Mouse (Mus musculus): ENCODE results near the gene Chid1.

The Chid1 gene

DNA sequence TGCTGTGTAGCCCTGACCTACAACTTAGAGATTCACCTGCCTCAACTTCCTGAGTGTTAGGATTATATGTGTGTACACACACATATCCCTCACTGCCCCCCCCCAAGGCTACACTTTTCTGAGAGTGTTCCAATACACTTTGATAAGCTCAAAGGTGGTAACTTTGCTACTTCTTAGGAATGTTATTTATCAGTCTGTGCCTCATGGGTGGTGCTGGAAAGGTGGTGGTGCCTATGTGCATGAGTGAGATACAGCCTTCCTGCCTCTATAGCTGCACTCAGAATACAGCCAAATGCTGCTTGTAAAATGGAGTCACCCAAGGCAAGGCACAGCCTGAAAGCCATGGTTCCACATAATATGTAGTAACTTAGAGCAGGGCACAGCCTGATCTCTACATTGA, 19.3 kb upstream of the Chid1 start:
- no peak for DNase-seq (ENCODE audit: low spot score)

DNA sequence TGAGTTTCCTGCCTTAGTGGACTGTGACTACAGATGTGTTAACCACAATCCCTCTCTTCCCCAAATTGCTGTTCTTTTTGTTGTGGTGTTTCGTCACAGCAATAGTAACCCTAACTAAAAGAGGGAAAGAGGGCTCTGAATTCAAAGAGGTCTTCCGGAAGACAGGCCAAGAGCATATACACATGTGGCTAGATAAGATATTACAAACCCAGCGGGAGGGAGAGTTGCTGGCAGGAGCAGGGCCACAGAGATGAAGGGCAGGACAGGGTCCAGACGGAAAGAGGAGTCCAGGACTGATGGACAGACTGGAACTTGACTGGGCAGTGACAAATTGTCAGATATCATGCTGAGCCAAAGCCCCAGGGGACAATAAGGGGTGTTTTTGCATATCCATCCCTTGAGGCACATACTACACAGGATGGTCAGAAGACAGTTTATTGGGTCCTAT, 18.7 kb upstream of the Chid1 start:
- DNase-seq (ENCODE audit: low spot score): no peak

DNA sequence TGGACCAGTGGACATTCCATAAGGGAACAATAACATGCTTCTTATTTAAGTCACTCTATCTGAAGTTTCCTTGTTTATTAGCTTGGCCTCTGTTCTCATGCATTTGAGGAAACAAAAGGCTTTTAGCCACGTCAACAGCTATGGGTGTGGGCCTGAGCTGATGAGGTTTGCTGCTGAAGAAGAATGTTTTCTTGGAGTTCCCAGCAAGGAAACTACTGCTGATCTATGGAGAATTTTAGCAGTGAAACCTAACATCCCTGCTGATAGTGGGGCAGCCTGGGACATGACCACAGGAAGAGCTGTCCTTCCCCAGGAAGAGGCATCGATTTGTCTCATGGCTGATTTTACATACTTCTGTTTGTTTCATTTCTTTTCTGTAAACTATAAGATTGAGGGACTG, 10.8 kb upstream of the Chid1 start:
- no peak for DNase-seq (ENCODE audit: low spot score)

DNA sequence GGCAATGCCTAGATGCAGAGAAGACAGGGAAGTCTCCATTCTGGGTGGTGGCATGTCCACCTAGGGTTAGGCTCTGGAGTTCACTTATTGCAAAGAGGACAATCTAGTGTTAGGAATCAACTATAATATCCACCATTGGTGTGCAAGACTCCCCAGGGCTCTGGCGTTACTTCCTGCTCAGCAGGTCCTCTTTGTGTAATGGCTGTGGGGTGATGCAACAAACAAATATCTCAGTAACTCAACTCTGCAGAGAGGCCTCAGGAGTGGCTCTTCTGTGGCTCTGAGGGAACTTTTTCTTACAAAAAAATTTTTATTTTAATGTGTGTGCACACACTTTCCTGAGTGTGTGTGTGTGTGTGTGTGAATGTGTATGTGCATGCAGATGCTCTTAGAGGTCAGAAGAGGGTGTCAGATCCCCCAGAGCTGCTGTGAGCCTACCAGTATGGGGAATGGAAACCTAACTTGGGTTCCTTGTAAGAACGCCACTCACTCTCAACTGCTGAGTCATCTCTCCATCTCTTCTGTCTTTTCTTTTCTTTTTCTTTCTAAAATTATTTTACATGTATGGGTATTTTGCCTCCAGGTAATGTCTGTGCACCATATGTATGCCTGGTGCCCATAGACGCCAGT, 9.9 kb upstream of the Chid1 start:
- DNase-seq (ENCODE audit: low spot score): no peak

DNA sequence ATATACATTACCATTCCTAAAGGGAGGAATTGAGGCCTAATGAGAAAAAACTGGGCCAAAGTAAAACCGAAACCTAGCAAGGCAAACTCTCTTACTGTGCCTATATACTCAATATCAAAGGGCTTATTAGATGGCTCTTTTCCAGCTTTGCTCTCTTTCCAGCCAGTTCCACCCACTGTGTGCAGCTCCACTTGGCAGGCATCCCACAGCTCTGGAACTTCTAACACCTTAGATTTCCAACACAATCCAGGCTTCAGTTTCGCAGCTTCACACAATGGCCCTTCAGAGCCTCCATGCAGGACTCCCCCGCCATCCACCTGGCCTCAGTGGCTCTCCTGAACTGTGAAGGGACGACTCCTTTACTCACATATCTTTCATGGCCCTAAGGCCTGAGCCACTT, 5.0 kb upstream of the Chid1 start:
- peak; percentile 47 for DNase-seq (ENCODE audit: low spot score)

DNA sequence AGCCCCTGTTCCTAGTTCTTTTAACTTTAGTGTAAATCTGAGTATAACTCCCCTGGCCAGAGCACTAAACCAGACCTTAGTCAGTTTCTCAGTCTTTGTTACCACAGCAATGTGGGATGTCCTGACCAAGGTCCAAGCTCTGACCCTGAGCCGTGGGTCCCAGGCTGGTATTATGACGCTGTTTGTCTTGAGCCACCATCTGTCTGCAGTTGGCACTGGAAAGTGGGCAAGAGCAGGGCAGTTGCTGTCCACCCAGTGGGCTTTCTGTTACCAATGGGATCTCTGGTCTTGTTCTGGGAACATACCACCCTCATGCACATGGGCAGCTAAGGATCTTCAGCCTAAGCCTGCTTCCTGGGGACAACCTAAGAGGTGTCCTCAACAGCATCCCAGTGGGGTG, 2.9 kb upstream of the Chid1 start:
- DNase-seq (ENCODE audit: low spot score): no peak

DNA sequence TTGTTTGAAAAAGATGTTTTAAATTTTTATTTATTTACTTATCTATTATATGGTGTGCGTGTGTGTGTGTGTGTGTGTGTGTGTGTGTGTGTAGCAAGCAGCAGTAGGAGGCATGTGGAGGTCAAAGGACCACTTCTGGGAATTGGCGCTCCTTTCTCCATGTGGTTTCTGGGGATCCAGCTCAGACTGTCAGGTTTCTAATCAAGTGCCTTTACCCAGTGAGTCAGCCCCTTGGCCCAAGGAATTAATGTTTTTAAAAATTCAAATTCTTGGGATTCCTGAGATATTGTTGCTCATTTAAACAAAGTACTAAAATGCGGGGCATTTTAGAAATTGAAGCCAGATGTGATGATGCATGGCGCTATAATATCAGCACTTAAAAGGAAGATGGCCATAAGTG, 2.0 kb upstream of the Chid1 start:
- no peak for DNase-seq (ENCODE audit: low spot score)

DNA sequence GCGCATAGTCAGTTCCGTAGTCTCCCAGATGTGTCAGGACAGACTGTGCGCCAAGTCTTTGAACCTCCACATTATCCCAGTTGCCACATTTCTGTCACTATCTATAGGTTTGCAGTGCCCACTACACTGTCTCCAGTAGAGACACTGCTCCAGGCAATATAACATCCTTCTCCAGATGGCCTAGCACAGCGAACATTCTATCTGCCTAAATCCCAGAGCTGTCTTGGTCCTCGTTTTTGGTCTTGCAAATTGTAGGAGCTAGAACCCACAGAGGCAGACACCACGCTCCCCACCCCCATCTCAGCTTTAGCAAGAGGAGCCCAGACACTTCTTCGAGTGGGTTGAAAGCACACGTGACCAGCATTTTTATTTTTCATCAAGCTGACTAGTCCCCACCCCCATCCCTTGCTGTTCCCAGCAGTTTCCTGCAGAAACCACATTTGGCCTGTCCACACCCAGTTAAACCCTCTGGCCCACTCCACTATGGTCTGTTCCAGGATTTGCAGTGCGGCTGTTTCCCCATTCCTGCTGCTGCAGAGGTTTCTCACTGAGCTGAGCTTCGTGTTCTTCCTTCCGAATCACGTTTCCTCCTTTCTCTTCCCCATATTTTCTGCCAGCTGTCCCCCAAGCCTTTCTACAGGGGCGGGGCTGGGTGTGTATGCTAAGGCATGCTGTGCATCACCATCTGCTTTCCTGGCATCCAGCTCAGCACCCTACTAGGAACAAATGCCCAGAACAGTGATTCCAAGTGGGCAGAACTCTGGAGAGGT, 840 bp upstream of the Chid1 start:
- peak; percentile 84 for DNase-seq (ENCODE audit: low spot score)

DNA sequence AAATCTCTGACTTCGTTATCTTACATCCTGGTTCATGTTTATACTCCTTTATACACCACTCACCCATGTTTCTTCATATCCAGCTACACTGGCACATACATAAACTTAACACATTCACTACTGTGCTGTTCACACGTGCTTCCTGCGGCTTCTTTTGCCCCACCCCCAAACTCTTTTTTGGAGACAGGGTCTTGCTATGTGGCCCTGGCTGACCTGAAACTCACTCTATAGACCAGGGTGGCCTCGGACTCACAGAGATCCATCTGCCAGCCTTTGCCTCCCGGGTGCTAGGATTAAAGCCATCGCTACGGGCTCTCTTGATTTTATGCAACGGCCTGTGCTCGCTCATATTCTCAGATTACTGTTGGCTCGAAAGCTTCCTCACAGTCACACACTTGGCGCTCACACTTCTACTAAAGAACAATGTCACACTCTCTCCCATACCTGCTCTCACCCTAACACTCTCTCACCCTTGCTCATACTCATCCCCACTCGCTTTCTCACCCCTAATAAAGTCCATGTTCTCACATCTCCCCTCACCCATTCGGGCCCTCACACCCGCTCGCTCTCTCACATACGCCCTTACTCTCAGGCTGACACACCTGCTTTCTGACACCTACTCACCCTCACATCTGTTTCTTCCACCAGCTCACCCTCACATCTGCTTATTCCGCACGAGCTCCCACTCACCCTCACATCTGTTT, 653 bp downstream of the Chid1 start:
- DNase-seq (ENCODE audit: low spot score): no peak

DNA sequence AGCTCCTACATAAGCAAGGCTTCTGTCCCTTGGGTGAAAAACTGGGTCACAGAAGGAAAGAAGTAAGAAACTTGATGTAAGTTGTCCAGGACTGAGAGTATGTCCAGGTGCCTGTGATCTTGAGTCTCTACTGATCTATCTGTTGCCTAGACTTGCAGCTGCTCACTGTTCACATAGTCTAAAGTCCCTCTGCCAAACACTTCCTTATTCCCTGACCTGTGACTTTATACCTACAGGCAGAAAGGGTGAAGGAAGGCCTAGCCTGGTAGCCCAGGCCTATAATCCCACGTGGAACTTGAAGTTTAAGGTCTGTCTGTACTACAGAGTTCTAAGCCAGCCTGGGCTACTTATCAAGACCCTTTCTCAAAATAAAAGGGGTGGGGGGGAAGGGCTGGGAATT, 4.1 kb downstream of the Chid1 start:
- DNase-seq (ENCODE audit: low spot score): no peak

DNA sequence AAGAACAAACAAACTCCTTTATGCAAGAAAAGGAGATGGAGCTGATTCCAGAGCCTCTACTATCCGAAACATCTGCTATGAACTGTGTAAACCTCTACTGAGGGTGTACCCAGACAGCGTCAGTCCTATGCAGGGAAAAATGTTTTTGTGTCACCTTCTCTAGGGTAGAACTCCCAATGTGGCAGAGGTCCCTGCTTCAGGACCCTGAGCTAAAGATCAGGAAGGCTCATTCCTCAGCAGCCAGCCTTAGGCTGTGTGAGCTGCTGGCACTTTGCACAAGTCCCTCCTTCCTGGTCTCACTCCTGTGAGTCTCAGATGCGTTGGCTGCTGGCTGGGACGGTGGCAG, 14.1 kb downstream of the Chid1 start:
- no peak for DNase-seq (ENCODE audit: low spot score)

DNA sequence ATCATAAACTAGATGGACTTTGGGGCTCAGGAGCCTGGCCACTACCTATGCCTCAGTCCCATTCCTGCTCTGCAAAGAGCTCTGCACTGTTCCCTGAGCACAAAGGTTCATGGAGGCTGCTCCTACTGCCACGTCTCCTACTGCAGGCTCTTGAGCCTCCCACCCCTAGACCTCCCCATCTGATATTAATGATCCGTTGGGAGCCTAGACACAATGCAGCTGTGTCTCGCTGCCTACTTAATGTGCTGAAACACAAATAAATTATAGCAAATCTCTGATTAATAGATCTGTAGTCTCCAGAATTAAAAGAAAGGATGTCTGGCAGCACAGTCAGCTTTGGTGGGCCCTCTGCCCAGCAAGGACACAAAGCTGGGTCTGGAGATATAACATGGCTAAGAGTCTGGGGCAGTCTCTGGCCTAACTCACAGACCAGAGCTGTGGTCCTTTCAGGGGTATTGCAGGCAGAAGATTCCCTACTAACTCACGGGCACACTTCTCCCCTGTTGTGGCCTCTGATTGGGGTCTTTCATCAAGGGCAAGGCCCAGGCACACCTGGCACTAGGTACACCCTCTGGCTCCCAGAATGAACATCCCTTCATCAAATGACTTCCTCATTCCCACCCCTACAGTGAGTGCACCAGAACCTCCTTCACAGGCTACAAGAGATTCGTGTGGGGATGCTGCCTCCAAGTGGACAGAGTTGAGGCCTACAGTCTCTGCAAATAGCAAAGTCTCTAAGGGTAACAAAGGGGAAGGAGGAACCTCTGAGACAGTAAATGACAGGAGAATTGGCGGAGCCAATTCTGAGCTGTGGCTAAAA, 14.7 kb downstream of the Chid1 start:
- peak; percentile 83 for DNase-seq (ENCODE audit: low spot score)

DNA sequence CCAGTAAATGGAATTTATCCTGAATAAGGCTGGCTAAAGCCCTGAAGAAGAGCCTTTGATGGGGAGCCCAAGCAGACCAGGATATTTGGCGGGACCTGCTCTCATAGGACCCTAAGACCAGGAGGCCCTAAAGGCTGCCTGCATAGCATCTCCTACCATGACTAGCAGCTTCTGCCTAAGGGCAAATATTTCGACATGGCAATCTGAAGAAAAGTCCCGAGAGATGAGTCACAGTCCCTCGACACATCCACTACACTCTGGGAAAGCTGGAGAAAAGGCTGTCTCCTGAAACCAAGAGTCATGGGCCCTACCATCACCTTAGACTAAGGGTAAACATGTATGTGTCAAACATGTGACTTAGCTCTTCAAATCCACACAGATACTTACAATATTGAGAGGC, 15.4 kb downstream of the Chid1 start:
- no peak for DNase-seq (ENCODE audit: low spot score)

DNA sequence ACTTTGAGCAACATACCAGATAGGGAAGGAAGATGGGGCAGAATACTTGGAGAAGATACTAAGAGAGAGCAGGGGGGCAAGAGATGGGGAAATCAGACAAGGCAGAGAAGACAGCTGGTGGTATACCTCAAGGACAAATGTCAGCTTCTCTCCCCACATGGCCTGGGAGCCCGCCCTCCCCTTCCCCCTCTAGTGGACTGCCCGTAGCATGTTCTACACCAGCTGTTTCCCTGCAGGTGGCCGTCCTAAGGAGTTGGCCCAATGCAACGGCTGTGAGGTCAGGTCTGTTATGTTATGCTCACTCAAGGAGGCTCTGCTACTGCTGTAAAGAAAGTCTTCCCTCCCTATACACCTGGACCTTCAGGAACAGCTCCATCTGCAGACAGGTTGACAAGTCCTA, 16.6 kb downstream of the Chid1 start:
- no peak for DNase-seq (ENCODE audit: low spot score)

DNA sequence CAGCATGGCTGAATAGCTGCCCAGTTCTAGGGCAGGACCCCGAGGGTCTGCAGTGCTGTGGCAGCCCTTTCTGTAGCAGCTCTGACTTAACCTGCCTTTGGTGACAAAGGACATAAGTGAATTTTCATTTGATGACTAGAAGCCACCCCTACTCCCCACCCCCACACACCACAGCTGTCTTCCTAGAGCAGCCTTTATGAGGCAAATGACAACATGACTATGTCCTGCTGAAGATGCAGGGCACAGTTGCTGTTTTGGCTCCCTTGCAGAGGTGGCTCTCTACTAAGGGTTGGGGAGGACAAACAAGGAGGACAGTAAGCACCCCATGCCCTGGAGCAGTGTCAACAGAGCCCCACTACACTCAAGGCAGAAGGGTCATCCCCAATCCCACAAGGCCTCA, 19.9 kb downstream of the Chid1 start:
- DNase-seq (ENCODE audit: low spot score): no peak

DNA sequence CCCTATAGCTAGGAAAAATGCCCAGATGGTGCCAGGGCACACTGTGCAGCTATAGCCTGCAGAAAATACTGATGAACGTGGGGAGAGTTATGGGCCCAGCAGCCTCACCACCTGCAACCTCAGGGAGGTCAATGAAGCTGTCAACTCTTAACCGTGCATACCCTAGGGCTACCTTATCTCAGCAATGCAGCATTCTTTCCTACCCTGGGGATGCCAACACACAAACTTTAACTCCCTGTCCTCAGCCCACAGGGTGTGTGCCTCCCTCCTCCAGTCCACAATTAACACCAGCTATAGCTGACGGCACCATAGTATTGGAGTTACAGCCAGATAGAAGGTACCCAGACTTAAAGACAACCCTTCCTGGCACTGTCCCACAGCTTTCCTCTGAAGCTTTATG, 20.7 kb downstream of the Chid1 start:
- no peak for DNase-seq (ENCODE audit: low spot score)

DNA sequence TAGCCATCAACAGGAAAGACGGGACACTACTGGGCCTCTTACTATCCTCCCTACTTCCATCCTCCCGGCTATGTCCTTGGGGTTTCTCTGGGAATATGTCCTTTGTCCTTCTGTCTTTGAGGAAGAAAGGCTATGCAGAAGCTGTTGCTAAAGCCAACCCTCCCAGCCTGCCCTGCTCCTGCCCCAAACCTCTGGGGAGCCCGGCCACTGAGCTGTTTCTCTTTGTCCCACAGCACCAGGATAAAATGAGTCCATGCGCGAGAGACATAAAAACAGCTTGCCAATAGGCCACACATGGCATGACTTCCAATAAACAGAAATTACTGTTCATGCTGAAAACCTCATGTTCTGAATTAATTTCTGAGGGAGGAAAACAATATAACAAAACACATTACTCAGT, 21.4 kb downstream of the Chid1 start:
- DNase-seq (ENCODE audit: low spot score): no peak

DNA sequence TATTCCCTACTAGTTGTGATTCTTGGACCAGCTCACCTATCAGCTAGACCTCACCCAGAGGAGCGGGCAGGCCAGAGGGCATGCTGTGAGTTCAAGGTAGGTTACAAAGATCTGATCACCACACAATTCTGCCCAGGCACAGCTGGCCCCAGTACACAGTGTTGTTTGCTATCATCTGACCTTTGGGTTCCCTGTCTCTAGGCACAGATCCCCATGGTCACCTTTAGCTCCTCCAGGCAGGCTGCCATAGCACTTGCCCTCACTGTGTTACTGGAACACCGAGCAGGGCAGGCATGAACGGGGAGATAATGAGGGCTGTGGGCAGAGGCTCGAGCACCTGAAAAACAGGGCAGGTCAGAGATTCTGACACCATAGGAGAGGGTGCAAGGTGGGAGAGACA, 22.0 kb downstream of the Chid1 start:
- no peak for DNase-seq (ENCODE audit: low spot score)

DNA sequence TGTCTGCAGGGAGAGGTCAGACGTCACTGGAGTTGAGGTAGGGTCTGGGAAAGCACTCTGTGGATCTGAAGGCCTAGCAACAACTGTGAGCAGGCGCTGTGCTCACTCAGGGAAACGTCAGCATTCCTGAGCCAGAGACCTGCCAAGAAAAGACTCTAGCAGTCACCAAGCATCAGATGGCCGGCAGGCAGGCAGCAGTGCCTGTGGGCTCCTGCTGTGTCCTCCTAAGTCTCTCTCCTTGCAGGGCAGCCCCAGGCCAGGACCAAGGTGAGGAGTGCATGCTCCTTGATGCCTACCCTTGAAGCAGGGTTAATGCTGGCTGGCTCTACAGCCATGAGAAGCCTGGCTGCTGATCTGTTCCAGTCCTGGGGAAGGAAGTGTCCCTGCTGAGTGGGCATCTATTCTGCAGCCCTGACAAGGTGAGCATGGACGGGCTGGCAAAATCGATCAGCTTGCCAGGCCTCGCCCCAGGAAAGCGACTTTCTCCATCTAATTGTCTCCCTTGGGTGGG, 28.9 kb downstream of the Chid1 start:
- no peak for DNase-seq (ENCODE audit: low spot score)

DNA sequence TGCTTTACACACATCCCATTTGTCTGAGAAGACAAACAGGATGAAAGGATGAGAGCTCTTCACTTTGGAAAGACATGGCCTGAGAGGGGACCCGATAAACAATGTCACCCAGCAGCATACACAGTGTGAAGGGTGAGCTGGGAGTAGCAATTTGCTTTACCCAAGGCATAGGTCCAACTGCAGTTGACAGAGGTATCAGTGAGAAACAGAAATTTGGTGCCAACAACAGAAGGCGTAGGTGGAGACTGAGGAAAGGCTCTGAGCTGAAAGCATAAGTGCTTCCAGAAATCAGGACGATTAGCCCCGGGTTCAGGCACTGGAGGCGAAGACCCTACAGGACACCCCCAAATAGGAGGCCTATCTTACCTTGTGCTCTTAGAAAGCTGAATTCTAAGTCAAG, 29.5 kb downstream of the Chid1 start:
- DNase-seq (ENCODE audit: low spot score): no peak

DNA sequence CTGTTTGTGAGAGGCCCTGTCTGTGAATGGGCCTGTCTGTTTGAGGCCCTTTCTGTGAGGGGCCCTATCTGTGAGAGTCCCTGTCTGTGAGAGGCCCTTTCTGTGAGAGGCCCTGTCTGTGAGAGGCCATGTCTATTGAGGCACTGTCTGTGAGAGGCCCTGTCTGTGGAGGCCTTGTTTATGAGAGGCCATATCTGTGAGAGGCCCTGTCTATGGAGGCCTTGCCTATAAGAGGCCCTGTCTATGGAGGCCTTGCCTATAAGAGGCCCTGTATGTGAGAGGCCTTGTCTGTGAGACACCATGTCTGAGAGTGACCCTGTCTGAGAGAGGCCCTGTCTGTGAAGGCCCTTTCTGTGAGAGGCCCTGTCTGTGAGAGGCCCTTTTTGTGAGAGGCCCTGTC, 31.5 kb downstream of the Chid1 start:
- no peak for DNase-seq (ENCODE audit: low spot score)

DNA sequence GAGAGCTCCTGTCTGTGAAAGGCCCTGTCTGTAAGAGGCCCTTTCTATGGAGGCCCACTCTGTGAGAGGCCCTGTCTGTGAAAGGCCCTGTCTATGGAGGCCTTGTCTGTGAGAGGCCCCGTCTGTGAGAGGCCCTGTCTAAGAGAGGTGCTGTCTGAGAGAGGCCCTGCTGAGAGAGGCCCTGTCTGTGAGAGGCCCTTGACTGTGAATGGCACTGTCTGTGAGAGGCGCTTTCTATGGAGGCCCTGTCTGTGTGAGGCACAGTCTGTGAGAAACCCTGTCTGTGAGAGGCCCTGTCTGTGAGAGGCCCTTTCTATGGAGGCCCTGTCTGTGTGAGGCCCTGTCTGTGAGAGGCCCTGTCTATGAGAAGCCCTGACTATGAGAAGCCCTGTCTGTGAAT, 33.4 kb downstream of the Chid1 start:
- DNase-seq (ENCODE audit: low spot score): no peak

DNA sequence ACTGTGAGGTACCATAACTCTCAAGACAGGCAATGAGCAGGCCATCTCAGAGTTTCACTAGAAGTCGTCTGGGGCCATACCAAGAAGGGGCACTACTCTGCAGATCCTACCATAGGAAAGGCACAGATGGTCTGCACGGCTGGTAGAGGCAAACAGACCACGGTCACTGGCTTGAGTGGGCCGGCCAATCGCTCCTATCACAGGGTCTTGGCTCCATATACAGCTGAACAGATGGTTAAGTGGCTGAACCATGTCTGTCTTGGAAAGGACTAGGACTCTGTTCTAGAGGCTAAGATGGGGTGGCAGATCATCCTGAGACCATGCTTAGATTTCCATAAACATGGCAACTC, 37.1 kb downstream of the Chid1 start:
- no peak for DNase-seq (ENCODE audit: low spot score)
